Mouse (Mus musculus): ENCODE measurements around the gene Mical3.

Mical3 gene

GRCm38 (mm10) chr6:120970939-120971796 lies 159.6 kb downstream of the Mical3 start:
- in situ Hi-C loops (cut with MboI, MseI) = loop anchor here (5.0 kb wide), 2 partner anchors 151 to 206 kb away; no protein-coding TSS in a partner anchor

- in situ Hi-C loops (cut with MboI, MseI) = no loop called here
Measured at GRCm38 (mm10) chr6:120965814-120966213, 165.0 kb downstream of the Mical3 start.

GRCm38 (mm10) chr6:120964179-120964578 lies 166.6 kb downstream of the Mical3 start:
- in situ Hi-C loops (cut with MboI, MseI) = no loop called here

- in situ Hi-C loops (cut with MboI, MseI) = no loop called here
Measured at GRCm38 (mm10) chr6:120960338-120961030, 170.3 kb downstream of the Mical3 start.

- in situ Hi-C loops (cut with MboI, MseI) = no loop called here
Measured at GRCm38 (mm10) chr6:120957331-120957730, 173.5 kb downstream of the Mical3 start.

- in situ Hi-C loops (cut with MboI, MseI) = no loop called here
Measured at GRCm38 (mm10) chr6:120956259-120957161, 174.3 kb downstream of the Mical3 start.

- in situ Hi-C loops (cut with MboI, MseI) = no loop called here
Measured at GRCm38 (mm10) chr6:120955215-120955614, 175.6 kb downstream of the Mical3 start.

- in situ Hi-C loops (cut with MboI, MseI) = no loop called here
Measured at GRCm38 (mm10) chr6:120954241-120954640, 176.6 kb downstream of the Mical3 start.

GRCm38 (mm10) chr6:120952475-120952874 lies 178.3 kb downstream of the Mical3 start:
- in situ Hi-C loops (cut with MboI, MseI) = no loop called here

- in situ Hi-C loops (cut with MboI, MseI) = no loop called here
Measured at GRCm38 (mm10) chr6:120951311-120951710, 179.5 kb downstream of the Mical3 start.

- in situ Hi-C loops (cut with MboI, MseI) = no loop called here
Measured at GRCm38 (mm10) chr6:120945510-120945909, 185.3 kb downstream of the Mical3 start.

- in situ Hi-C loops (cut with MboI, MseI) = no loop called here
Measured at GRCm38 (mm10) chr6:120943964-120944363, 186.8 kb downstream of the Mical3 start.

GRCm38 (mm10) chr6:120943551-120943950 lies 187.2 kb downstream of the Mical3 start:
- in situ Hi-C loops (cut with MboI, MseI) = no loop called here

GRCm38 (mm10) chr6:120943079-120943478 lies 187.7 kb downstream of the Mical3 start:
- in situ Hi-C loops (cut with MboI, MseI) = no loop called here

- in situ Hi-C loops (cut with MboI, MseI) = no loop called here
Measured at GRCm38 (mm10) chr6:120941575-120941974, 189.2 kb downstream of the Mical3 start.

- in situ Hi-C loops (cut with MboI, MseI) = no loop called here
Measured at GRCm38 (mm10) chr6:120941084-120941481, 189.7 kb downstream of the Mical3 start.

GRCm38 (mm10) chr6:120940446-120941083 lies 190.2 kb downstream of the Mical3 start:
- in situ Hi-C loops (cut with MboI, MseI) = no loop called here

- in situ Hi-C loops (cut with MboI, MseI) = no loop called here
Measured at GRCm38 (mm10) chr6:120939783-120940182, 191.0 kb downstream of the Mical3 start.

GRCm38 (mm10) chr6:120938763-120939450 lies 191.9 kb downstream of the Mical3 start:
- in situ Hi-C loops (cut with MboI, MseI) = no loop called here

- in situ Hi-C loops (cut with MboI, MseI) = no loop called here
Measured at GRCm38 (mm10) chr6:120937999-120938608, 192.7 kb downstream of the Mical3 start.

Data from T-helper 1 cell (primary cell).